Mouse (Mus musculus) CD4-positive, CD25-positive, alpha-beta regulatory T cell, adult 2 months (primary cell): ENCODE measurements at regions not wholly inside any gene's neighbourhood (a gene's known extent, or its start where the extent isn't known, plus 50 kb on each side); places are given as distances from the start of the nearest gene placed in this dataset.
"Not testable (repeated sequence)": the region's sequence is repeated elsewhere in the genome, so short reads cannot be mapped to it uniquely, and the experiment has no call there.

Source experiments
- DNase-seq: peaks from one replicate; pipeline ENCODE4 v3.0.0-alpha.2; 2012; ENCODE audit warnings: low read depth, low spot score

DNA sequence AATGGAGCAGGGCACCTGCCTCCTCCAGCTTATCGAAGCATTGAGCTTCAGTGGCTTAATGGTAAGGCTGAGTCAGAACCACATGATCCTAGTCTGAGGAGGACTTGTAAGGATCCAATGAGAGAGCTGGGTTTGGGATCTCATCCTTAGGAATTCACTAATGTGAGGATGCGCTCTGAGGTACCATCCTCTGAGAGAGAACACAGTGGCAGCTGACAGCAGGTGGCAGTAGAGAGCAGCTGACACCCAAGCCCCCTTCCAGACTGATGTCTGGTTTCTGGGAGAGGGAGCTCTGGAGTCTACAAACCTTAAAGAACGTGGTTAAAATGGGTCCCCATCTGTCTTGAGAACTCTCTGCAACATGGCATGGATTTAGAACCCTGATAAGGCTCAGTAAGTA is 137.8 kb downstream of the B3glct start:
- peak; percentile 54 for DNase-seq

DNA sequence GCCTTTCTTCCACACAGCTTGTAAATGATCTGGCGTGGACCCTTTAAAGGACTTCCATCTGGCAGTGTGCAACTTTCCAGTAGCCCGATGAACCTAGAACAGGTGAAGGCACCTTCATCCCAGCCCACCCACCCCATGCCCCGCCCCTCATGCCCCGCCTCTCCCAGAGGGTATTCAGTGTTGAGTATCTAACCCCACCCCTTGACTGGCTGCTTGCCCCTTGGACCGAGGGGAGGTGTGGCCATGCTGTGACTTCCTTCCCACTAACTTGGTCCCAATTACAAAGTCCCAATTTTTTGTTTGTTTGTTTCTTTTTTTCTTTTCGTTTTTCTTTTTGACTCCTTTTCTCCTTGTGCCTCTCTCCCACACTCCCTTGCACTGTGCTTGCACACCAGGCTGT is 140.8 kb downstream of the B3glct start:
- DNase-seq: no peak

DNA sequence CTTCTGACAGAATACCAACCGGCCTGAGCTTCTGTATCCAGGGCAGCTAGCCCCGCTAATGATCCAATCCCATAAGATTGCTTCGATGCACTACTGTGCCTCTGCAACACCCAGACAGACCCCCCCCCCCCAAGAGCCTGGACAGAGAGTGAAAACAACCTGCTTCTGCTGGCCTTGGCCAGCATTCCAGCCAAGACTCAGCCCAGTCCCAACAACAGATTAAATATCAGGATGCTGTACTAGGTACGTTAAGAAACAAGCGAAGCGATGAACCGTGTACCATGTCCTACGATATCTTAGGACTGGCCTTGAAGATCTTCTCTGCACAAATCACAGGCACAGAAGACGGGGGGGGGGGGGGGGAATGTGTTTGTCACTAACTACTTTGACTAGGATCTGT is 145.8 kb downstream of the B3glct start:
- no peak for DNase-seq

- DNase-seq: no peak
Observed at GRCm38 (mm10) chr5:149827599-149827998, 149.6 kb downstream of the B3glct start.

DNA sequence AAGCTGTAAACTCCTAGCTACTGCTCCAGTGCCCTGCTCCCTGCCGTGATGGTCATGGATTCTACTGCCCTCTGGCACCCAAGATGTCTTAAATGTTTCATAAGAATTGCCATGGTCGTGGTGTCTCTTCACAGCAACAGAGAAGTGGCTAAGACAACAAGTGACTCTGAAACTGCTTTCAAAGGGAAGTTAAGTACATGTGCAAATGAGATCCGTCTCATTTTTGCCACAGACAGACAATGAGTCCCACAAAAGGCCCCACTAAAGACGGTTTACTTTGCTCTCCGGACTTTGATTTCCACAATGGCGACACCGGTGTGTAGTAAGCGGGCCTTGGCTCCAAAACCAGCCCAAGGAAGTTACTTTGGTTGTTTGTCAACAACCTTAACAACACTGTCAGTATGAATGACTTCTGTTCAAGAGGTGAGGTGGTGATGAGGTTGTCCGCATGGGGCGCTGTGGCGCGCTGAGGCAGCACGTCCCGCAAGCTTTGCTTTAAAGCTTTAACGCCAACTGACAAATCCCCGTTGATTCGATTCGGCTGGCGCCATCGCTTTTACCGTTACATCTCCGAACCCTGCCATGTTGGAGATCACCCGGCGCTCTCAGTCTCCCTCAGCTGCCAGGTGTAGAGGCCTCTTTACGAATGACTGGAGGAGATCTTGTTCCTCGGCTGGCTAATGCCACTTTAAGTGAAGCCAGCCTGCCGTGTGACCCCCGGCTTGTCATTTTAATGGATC is 153.3 kb downstream of the B3glct start:
- peak; percentile 73 for DNase-seq

DNA sequence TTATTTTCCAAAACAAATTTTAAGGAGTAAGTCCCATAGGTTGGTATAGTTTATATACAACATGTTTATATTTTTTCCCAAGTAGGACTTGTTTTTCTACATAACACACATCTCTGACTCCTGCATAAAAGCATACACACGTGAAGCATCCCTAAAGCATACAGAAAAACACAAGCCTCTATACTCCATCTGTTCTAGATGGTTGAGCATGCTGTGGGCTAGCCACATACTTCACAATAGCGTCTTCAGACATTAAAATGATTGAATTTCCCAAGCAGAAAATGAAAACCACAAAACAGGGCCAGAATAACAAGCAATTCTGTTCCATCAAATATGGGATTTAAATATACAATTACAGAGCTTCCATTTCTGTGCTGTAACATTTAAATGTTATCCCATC is 159.3 kb downstream of the B3glct start:
- no peak for DNase-seq

DNA sequence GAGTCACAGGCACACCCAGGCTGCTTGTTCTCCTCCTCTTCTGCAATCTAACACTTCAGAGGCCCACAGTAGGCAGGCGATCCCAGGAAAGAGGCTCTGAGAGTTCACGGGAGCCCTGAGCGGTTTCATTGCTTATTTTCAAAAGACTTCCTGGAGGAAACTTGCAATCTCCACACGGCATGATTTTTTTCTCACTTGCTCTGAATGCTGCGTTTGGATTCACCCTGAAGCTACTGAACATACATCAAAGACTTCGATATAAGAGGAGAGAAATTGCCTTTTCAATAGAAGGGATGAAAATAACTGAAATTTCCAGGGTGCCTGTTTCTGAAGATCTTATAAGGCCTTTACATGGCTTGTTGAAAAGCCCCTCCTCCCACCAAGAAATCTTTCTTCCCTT is 164.5 kb downstream of the B3glct start:
- no peak for DNase-seq

- no peak for DNase-seq
Observed at GRCm38 (mm10) chr5:149843310-149843709, 165.3 kb downstream of the B3glct start.

DNA sequence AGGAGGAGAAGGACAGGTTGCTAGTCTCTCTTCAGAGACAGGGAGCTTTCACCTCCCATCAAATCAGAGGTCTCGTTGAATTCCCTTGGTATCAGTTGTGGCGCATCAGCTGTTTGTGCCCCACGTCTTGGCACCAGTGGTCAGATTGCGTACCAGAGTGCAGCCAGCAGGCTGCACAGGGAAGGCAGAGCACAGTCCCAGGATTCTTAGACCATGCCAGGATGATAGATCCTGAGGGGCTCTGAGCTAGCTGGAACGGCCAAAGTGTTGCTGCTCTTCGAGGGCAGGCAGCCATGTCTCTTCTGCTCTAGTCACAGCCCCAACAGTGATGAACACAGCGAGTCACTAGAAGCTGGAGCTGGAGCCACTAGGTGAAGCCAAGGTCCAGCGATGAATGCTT is 167.2 kb downstream of the B3glct start:
- DNase-seq: no peak

DNA sequence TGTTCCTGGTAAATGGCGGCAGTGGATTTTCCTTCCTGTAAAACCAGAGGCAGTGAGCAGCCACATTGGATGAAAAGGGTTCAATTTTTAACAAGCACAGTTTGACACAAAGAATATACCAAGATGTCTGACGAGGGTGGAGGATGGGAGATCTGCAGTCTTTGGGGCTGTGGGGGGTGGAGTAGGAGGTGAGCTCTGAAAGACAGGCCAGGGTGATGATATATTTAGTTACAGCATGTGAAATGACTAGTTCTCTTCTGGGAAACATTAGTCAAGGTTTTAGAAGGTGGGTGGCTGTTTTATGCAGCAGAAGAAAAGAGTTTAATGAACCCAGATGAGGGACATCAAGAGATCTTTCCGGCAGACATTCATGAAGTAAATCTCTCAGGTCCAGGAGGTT is 170.0 kb upstream of the Rxfp2 start:
- no peak for DNase-seq

GRCm38 (mm10) chr5:149851011-149851410 is 167.5 kb upstream of the Rxfp2 start:
- DNase-seq: peak; percentile 65

DNA sequence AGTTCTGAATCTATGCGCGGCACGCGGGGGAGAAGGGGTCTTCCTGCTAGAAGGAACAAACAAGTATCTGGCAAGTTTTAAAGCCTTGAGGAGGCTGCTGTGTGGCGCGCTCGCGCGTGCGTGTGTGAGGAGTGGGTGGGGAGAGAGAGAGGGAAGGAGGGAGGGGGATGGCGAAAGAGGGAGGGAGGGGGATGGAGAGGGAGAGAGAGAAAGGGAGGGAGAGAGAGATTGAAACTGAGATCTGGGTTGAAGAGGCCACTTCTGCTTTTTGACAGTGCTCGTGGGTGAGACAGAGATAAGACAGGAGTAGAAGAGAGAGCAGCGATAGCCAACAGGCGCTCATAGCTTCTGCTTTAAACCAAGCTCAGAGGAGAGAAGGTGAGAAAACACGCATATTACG is 166.0 kb upstream of the Rxfp2 start:
- DNase-seq: no peak

DNA sequence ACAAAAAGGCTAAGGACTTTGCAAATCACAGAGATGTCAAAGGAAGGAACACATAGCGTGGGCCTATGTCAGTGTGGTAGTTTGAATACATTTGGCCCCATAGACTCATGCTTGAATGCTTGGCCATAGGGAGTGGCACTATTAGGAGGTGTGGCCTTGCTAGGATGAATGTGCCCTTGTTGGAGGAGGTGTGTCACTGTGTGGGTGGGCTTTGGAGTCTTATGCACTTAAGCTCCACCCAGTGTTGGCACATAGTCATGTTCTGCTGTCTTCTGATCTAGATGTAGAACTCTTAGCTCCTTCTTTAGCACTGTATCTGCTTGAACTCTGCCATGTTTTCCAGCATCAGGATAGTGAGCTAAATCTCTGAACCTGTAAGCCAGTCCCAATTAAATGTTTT is 162.4 kb upstream of the Rxfp2 start:
- DNase-seq: no peak

GRCm38 (mm10) chr5:149857019-149857418 is 161.5 kb upstream of the Rxfp2 start:
- no peak for DNase-seq

DNA sequence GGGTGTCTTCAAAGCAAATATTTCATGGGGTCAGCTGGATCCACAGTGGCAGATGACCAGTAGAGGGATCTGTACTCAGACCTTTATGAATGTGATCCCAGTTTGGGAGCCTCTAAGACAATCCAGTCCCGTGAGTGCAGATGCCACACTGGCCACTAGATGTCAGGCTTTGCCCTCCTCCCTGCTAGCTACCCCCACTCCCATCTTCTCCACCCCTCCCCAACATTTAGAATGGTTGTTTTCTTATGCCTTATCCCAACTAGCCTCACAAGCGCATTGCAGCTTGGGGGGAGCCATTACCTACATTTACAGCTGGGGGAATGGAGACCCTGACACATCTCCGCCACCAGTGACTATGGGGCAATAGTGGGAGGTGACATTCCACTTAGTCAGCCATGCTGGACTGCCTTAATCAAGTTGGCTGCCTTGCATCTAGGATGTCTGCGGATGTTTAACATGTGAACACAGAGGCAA is 156.9 kb upstream of the Rxfp2 start:
- DNase-seq: peak; percentile 22

DNA sequence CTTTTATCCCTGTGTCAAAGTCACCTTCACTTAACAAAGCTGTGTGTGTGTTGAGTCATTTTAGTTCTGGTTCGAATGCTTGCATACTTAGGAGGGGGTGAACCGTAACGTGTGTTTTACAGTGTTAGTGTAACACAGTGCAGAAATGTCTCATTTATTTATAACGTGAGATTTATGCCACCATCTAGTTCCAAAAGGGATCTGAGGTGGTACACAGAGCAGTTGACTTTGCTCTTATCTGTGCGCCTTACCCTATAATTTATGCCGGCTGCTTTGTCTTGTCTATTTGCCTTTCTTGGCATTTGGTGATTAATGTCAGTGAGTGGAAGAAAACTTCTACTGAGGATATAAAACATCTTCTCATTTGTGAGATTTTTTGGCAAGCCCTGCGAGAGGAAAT is 150.5 kb upstream of the Rxfp2 start:
- DNase-seq: no peak

DNA sequence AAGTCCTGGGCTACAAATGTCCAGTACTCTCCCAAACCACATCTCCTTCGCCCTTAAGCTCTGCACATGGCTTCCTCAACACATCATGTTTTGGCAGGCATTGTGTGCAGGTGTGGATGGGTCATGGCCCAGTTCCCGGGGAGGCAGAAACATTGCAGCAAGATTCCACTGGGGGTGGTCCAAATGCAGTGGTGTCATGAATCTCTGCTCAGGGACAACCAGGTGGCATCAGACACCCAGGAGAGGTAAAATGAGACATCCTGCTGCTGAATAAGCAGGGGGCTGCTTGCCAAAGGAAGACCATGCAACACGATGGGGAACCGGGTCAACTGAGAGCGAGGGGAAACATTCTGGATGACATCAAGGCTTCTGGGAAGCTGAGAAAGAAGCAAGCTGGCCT is 149.0 kb upstream of the Rxfp2 start:
- no peak for DNase-seq

- DNase-seq: no peak
Observed at GRCm38 (mm10) chr5:149870596-149870995, 147.9 kb upstream of the Rxfp2 start.

- no peak for DNase-seq
Observed at GRCm38 (mm10) chr5:149871521-149871920, 147.0 kb upstream of the Rxfp2 start.

GRCm38 (mm10) chr5:149873482-149874002 is 144.9 kb upstream of the Rxfp2 start:
- DNase-seq: no peak

GRCm38 (mm10) chr5:149874342-149874741 is 144.1 kb upstream of the Rxfp2 start:
- DNase-seq: no peak

- not testable (repeated sequence) for DNase-seq
Observed at GRCm38 (mm10) chr5:149892453-149892852, 126.0 kb upstream of the Rxfp2 start.

GRCm38 (mm10) chr5:149906927-149907326 is 111.5 kb upstream of the Rxfp2 start:
- no peak for DNase-seq
